Comparison of ENCODE assay signal across 23 mouse cellular contexts in genomic region chr9:95052160-95052559, GRCm38 (mm10).
A peak's percentile ranks its signal among the peaks of the same experiment; 100 is the strongest.
DNase-seq lines count a peak whose midpoint lies in the region; ATAC-seq lines count a peak whose summit lies in the region.
"Had no signal": no experiment of that assay in that cellular context is flagged by ENCODE, and none has a peak within 500 bp of the region (broad histone marks: within the 10 kb centered on the region; RNA-seq: fewer than 3 reads in every experiment).

No protein-coding gene starts in this region.

- no peaks in the 10 kb centered on the region for H3K9me3 ChIP-seq in kidney, embryonic 16.5 days (ENCODE audit: low read length)
- H3K9me3 ChIP-seq in stomach, embryonic 15.5 days: no peaks in the 10 kb centered on the region
- H3K9me3 ChIP-seq: embryonic facial prominence, embryonic 13.5 days; forebrain, embryonic 12.5 days; heart, embryonic 10.5 days; hindbrain, embryonic 12.5 days had no signal

- WGBS in kidney, embryonic 16.5 days: 19% methylated on average over 9 of the region's 9 CpGs
- WGBS in stomach, embryonic 15.5 days: 30% methylated on average over 9 of the region's 9 CpGs

- no peak overlapping the region for H3K27ac ChIP-seq in kidney, embryonic 16.5 days (ENCODE audit: low read length)
- H3K27ac ChIP-seq in stomach, embryonic 15.5 days: no peak overlapping the region
- H3K27ac ChIP-seq: embryonic facial prominence, embryonic 13.5 days; forebrain, embryonic 12.5 days; heart, embryonic 10.5 days; hindbrain, embryonic 12.5 days had no signal

- no peaks in the 10 kb centered on the region for H3K36me3 ChIP-seq in kidney, embryonic 16.5 days (ENCODE audit: insufficient read depth, low read length)
- H3K36me3 ChIP-seq in stomach, embryonic 15.5 days: no peaks in the 10 kb centered on the region
- H3K36me3 ChIP-seq: embryonic facial prominence, embryonic 13.5 days; forebrain, embryonic 12.5 days; heart, embryonic 10.5 days; hindbrain, embryonic 12.5 days had no signal

- H3K4me1 ChIP-seq in kidney, embryonic 16.5 days (ENCODE audit: insufficient read depth, low read length): no peaks in the 10 kb centered on the region
- H3K4me1 ChIP-seq in stomach, embryonic 15.5 days: no peaks in the 10 kb centered on the region
- H3K4me1 ChIP-seq: embryonic facial prominence, embryonic 13.5 days; forebrain, embryonic 12.5 days; heart, embryonic 10.5 days; hindbrain, embryonic 12.5 days had no signal

- peak; percentile 23 for DNase-seq in embryo, embryonic 10.5 days (ENCODE audit: low spot score)
- DNase-seq in embryo, embryonic 10 days (ENCODE audit: low spot score): no peak
- DNase-seq in kidney, adult 18-20 months: no peak
- peak; percentile 3 for DNase-seq in ZHBTc4 (ENCODE audit: low read depth, low spot score)
- no peak for DNase-seq in layer of hippocampus, postnatal 36 days
- no peak for DNase-seq in frontal cortex, postnatal 25 days (ENCODE audit: low spot score in 2 of 2)
- DNase-seq: adrenal gland, adult 8-10 months; B cell, adult 2 months; cerebellum, adult 2 months; cerebellum, postnatal 14 days; forebrain, postnatal 0 days; gastrocnemius, postnatal 36 days; heart, adult 11 months; heart, postnatal 10 days; heart, postnatal 4 days had no signal

- ATAC-seq in kidney, embryonic 16.5 days (ENCODE audit: low FRiP score, low TSS enrichment): peak; percentile 23; the same call in 1 of the 2 replicates
- ATAC-seq in stomach, embryonic 15.5 days (ENCODE audit: insufficient read depth, low FRiP score, low read depth): peak; percentile 71; the same call in 1 of the 2 replicates
- ATAC-seq: CD4-positive, CD25-positive, alpha-beta regulatory T cell, adult 4 months; forebrain, postnatal 0 days; hindbrain, embryonic 16.5 days had no signal

- H3K9ac ChIP-seq in kidney, embryonic 16.5 days (replicated peaks; ENCODE audit: low read length): no peak overlapping the region
- H3K9ac ChIP-seq in stomach, embryonic 15.5 days: no peak overlapping the region
- H3K9ac ChIP-seq: embryonic facial prominence, embryonic 13.5 days; forebrain, embryonic 12.5 days; forebrain, postnatal 0 days; hindbrain, embryonic 12.5 days had no signal

- no peak overlapping the region for H3K4me2 ChIP-seq in kidney, embryonic 16.5 days (replicated peaks; ENCODE audit: low read depth, low read length)
- H3K4me2 ChIP-seq in stomach, embryonic 15.5 days: no peak overlapping the region
- H3K4me2 ChIP-seq: embryonic facial prominence, embryonic 13.5 days; forebrain, embryonic 12.5 days; hindbrain, embryonic 12.5 days had no signal

- H3K4me3 ChIP-seq in kidney, embryonic 16.5 days (ENCODE audit: low read length): no peak overlapping the region
- H3K4me3 ChIP-seq in stomach, embryonic 15.5 days (replicated peaks): no peak overlapping the region
- H3K4me3 ChIP-seq: embryonic facial prominence, embryonic 13.5 days; forebrain, embryonic 12.5 days; heart, embryonic 10.5 days; hindbrain, embryonic 12.5 days had no signal

- H3K27me3 ChIP-seq in kidney, embryonic 16.5 days (ENCODE audit: insufficient read depth, low read length): no peaks in the 10 kb centered on the region
- no peaks in the 10 kb centered on the region for H3K27me3 ChIP-seq in stomach, embryonic 15.5 days (replicated peaks)
- H3K27me3 ChIP-seq: embryonic facial prominence, embryonic 13.5 days; forebrain, embryonic 12.5 days; hindbrain, embryonic 12.5 days had no signal

Comparison
In these comparisons a context has a peak if more than half of its experiments do, and no peak if none do; other contexts are left out.
1. DNase-seq: peak in embryo, embryonic 10.5 days (single experiment) and ZHBTc4 (single experiment); none in embryo, embryonic 10 days (single experiment), kidney, adult 18-20 months (single experiment), layer of hippocampus, postnatal 36 days (0 of 2) and frontal cortex, postnatal 25 days (0 of 2).